Mouse (Mus musculus) adrenal gland, postnatal 4 days (tissue): ENCODE results near the gene Tmem273. TPM values are rescaled to one million over a fixed set of nuclear protein-coding genes. Genes with fewer than 3 reads are reported as not detected.

Experiments used
- DNase-seq, 2 experiments: peaks; one replicate each; pipeline ENCODE4 v3.0.0; 2021 to 2022; ENCODE audit warnings: low spot score in 2 of 2, mixed read lengths in 2 of 2
- long read RNA-seq, 2 experiments: library from polyadenylated mRNA; stranded (forward); transcript quantifications; one replicate each; pipeline ENCODE4 v2.0.0; 2021
- total RNA-seq, 2 experiments: library from RNA; stranded (reverse); gene quantifications; 2 replicates each; pipeline ENCODE4 v1.2.3; 2021

Tmem273 gene
- total RNA-seq, result 1 to 10 TPM in 1 of 2 experiments, under 1 TPM in 1; 0.73 to 1.2 TPM
- long read RNA-seq, experiment 1, result 0 reads
- long read RNA-seq, experiment 2, partial matches to known transcripts, result 0 of 1 reads
- long read RNA-seq, experiment 2, other reads (novel, unspliced or antisense), result 1 of 1 reads

DNA sequence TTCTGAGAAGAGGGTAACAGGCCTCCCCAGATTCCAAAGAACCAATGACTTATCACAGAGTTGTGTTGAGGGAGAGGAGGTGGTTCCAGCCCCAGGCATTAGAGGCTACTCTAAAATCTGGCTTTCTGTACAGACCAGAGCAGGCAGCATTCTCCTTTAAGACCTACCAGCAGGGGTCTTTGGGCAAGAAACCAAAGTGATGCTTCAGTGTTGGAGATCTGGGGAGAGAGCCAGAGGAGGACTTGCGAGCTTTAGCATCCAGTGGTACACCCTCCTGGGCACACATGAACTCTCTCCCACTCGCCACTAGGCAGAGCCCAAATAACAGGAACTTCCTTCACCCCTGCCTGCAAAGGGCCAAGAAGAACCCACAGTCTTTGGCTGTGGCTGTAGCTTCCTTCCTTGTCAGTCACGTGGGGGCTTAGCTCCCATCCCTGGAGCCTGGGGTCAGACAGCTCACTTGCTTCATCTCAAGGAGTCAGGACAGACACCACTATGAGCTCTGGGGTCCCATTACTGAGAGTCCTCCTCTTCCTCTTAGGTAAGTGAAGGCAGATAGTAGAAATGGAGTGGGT is at the start of gene Tmem273:
Gene Tmem273 (plus strand): TSS at position 408 of the 575 bp plus-strand sequence.
- DNase-seq, result no peak

DNA sequence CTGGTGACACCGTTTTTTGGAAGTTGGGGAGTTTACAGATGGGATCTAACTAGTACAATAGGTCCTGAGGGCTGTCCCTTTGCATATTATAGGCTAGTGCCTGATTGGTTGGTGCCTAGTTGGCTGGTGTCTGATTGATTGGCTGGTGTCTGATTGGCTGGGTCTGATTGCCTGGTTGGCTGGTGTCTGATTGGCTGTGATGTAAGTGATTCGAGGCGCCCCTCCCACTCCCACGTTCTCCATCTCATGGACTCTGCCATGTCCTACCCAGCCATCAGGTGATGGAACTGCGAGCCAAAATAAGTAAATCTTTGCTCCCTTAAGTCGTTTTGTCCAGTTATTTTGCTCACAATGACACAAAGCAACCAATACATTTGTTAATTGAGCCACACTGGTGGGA is 49.2 kb upstream of the Tmem273 start:
- no peak for DNase-seq

DNA sequence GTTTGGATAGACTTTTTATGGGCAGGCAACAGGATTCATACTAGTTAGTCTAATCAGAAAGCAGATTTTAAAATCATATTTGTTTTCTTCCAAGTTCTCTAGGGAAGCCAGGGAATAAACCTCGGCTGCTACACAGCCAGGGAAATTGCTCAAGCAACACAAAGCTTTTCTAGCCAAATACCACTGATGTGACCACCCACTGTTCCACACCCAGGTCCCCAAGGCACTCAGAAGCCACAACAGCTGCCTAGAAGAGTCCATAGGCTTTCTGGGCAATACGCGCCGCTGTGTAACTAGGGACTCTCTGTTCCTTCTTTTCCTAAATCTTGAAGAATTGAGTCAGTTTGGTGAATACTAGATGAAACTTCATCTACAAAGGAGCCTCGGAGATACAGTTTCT is 47.2 kb upstream of the Tmem273 start:
- no peak for DNase-seq

DNA sequence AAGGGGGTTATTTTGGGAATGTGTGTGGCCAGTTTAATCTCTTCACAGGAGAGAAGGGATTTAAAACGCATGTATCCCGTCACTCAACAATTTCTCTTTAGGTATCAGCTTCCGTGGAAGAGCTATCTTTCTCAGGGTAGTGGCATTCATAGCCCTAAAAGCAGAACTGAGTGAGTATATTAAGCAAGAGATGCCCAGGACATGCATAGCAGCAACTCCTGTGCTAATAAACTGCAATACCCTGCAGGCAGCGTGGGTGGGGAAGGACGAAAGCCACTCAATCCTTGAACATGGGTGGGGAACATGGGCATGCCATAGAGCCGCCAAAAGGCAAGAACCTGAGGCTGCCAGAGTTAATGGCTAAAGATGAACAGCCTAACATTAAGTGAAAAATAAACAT is 37.2 kb upstream of the Tmem273 start:
- no peak for DNase-seq

DNA sequence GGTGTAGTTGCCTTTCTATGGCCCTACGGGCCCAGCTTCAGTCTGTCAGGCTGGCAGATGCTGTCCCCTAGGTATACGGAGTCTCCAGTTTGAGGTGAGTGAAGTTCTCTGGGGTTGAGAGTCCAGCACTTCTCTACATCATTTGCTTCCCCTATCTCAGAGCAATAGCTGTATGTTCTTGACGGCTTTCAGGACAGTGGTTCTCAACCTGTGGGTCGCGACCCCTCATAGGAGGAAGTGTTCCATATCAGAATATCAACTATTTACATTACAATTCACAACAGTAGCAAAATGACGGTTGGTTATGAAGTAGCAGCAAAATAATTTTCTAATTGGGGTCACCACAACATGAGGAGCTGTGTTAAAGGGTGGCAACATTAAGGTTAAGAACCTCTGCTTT is 35.0 kb upstream of the Tmem273 start:
- DNase-seq, result no peak

DNA sequence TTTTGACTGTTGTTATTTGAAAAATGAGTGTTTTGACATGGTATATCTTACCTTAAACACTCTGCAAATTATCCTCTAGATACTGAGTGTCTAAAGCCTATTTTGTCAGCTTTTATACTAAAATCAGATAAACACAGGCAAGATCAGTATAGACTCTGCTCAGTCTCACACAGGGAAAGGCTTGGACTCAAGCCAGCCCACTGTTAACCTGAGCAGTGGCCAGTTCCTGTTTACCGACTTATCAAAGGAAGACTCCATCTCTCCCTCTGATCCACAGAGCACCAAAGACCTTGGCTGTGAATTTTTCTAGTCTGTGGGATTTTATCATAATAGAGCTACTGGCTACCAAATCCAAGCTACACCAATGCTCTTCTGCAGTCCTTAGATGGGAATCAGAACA is 31.5 kb upstream of the Tmem273 start:
- no peak for DNase-seq

DNA sequence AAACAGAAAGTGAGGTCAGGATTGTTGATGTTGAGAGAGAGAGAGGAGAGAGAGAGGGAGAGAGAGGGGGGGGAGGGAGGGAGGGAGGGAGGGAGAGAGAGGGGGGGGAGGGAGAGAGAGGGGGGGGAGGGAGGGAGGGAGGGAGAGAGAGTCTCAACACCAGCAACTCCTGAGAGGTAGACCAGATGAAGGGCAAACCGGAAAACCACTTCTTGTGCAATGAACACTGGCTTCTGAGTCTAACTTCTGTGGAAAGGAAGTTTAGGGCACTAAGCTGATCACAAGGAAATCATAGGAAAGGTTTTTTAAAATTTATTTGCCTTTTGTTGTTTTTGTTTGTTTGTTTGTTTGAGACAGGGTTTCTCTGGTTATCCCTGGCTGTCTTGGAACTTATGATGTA is 23.6 kb upstream of the Tmem273 start:
- DNase-seq, result no peak

DNA sequence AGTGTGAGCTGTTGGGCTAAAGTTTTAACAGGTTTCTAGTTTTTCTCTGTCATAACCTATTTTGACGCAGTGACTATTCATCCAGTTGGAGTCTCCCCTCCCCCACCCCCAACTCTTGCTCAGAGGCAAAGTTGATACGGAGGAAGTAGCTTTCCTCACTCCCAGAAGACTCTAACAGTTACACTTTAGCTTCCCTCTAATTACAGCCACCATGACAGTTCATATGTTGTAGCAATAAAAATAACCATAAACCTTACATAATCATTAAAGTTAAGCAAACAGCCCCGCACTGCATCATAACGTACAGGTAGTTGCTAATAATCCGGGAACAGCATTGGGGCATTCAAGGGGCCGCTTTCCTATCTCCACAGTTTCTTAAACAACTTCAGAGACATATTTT is 15.2 kb upstream of the Tmem273 start:
- DNase-seq, result no peak

DNA sequence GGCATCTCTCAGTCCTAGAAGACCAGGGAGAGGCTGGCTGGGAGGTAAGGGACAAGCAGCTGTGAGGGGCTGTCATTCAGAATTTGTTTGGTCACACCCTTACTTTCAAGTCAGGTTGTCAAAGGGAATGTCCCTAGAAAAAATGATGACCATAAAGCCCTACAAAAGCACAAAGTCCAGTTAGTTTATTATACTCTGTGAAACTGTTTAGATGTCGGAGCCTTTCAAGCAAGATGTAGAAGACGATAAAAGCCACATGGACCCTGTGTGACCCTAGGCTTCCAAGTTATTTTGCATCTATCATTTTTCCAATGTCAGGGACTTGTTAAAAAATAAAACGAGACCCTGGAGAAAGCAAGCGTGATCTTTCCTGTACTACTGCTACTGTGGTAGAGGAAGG is 13.7 kb upstream of the Tmem273 start:
- DNase-seq, result no peak

DNA sequence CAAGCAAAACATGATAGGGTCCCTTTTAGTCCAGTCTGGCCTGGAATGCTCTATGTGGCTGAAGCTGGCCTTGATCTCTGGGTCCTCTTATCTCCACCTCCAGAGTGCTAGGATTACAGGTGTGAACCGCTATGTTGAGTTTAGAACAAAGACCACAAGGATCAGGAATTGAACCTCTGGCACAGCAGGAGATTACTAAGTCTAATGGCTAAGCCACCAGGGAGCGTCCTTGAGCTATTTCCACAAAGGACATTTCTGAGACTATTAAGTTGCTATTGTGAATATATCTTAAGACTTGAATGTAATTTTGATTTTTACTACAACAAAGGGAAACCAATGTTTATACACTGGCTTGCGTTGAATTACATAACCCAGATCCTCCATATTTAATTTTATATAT is 13.0 kb upstream of the Tmem273 start:
- DNase-seq, result no peak

DNA sequence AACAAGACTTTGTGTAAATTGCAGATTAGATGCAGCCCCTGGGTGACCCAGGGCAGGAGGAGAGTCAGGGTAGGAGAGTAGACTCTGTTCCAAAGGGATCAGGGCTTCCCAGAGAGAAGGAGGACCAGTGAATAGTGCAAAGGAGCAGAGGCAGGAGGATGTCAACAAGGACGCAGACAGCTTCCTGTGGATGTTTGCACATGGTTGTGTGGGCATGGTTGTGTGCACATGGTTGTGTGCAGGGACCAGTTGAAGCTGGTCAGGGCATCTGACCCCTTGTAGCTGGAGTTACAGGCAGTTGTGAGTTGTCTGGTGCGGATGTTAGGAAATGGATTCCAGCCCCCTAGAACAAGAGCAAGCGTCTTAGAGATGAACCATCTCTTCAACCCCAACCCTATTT is 12.3 kb upstream of the Tmem273 start:
- no peak for DNase-seq

DNA sequence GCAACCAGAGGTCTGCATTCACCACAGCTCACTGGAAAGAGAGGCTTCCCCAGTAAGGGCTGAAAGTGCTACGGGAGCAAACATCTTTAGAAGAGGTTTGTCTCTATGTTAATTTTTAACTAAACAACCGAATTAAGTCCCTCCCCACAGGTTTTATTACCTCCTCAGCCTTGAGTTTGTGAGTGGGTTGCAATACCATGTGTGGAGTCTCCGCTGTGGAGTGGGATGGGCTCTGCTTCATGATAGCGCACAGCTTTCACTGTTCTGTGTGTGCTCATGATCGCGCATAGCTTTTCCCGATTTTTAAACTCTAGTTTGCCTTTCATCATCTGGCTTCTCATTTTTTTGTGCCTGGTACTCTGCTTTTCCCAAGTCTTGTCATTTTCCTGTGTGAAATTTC is 9.7 kb upstream of the Tmem273 start:
- DNase-seq, result no peak

DNA sequence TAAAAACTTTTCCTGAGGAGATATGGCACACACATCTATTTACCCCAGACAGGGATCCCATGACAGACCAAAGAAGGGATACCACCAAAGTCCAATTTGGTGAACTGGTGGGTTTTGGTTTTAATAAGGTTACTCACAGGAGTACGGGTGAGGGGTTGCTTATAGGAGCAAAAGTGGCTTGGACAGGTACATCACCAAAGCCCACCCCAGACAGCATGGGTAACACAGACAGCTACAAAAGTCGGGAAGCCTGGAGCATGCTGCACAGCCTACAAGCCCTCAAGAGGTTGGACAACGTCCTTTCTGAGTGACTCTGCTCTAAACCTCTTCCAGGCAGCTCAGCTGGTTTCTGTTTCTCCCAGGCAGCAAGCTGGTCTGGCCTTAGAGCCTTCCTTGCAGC is 7.4 kb upstream of the Tmem273 start:
- DNase-seq, result no peak

DNA sequence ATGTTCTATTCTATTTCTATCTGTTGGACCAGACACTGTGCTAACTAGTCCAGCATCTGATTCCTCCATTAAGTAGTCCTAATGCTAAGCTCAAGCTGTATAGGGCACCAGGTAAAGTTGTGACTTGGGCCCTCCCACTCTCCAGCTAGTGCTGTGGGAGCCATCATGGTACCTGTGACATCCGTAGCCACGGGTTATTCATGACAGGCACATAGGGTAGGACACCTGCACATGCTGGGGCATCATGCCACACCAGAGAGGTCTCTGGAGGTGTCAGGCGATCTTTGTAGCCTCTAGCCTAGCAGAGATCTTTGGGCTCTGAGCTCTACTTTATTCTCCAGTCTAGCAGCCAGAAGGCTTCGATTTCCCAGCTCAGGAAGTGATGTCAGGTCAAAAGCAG is 2.9 kb upstream of the Tmem273 start:
- DNase-seq, result no peak

DNA sequence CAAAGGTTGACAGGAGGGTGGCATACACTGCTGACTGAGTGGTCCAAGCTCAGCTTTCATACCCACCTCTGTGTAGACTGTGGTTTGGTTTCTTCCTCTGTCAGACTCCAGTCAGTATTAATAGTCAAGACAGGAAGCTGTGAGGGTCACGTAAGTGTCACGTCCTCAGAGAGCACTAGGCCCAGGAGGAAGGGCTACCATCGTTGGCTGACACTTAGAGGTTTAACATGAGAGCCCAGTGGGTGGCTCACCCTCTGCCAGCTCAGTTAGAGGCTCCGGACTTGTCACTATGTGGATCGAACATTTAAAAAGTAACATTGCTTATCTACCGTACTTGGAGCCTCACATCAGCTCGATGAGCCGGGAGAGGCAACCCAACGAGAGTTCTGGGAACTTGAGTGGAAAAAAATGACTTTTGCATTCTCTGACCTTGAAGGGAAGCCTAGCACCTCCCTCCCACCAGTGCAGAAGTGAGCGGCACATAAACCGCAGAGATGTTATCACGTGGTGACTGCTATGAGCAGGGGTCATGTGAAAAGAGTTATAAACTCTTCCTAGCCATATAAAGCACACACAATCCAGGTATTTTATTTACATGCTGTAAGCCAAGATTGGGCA is 1.5 kb upstream of the Tmem273 start:
- no peak for DNase-seq

DNA sequence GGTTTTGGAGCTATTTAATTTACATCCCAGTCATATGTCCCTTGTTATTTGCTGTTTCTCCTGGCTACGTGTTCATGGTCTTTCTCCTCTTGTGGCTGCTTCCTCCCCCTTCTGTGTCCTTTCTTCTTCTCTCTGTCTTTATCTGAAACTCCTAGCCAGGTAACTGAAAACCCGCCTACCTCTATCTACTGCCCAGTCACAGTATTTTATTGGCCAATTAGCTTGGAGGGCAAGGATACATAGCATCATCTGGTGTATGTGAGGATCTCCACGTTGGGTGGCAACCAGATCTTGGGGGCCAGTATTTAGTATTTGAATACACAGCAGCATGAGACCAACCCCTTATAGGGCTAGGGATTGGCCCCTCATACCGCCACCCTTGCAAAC is 1.0 kb upstream of the Tmem273 start:
- DNase-seq, result no peak

DNA sequence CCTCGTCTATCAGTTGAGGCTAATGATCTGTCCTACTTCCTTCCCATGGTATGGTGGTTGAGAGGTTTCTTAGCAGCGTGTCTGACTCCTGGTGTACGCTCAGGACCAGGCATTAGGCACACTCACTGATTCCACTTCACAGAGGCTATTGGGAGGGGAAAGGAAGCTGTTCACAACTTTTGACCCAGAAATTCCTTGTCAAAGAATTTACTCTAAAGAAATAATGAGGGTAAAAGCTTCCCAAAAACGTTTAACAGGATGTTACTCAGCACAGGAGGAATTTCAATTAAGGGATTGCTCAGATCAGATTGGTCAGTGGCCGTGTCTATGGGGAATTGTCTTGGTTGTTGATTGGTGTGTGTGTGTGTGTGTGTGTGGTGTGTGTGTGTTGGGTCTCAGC is 1.9 kb downstream of the Tmem273 start:
- no peak for DNase-seq

DNA sequence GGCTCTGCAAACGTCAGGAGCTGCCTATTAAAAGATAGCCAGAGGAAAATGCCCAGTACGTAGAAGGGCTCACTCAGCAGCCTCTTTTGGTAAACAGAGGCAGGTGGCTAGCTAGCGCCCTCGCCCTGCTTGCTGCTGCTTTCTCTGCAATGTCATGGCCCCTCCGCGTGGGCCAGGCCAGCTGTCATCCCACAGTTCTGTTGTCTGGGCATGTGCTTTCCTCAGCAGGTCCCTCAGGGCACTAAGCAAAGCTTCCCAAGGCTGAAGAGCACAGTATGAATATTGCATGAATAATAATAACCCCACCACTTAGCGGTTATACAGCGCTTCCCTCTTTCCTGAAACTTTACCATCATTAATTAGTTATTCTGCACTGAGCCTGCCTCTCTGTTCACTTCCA is 10.6 kb downstream of the Tmem273 start:
- DNase-seq, result no peak

DNA sequence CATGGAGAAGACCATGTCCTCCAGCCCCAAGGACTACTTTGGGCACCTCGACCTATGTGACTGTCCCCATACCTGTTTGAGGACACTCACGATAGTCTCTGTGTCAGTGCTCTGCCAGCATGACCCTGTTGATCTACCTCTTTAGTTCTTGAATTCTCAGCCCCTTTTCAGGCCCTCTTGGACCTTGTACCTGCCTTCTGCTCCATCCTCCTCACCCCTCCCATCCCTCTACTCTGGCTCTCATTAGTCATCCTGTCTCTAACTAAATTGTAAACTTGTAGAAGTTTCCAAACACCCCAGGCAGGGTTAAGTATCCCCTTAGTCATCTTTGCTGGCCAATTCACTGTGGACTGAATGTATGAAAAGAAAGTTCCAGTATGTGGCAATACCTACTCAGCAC is 12.0 kb downstream of the Tmem273 start:
- no peak for DNase-seq

DNA sequence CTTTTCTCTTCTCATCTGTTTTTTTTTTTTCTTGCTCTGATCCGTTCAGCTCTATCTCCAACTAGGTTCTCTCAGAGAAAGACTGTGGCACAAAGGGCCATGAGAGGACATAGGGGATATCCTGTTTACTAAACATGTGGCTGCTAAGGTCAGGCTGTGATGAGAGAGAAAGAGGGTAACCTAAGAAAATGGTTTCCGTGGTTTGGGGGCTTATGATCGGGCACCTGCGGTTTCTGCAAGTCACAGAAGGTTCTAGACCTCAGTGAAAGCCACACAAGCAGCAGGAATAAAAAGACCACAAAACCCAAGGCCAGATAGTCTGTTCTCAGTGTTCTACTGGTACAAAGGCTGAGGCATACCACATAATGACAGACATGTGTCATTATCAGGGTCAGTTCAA is 12.6 kb downstream of the Tmem273 start:
- DNase-seq, result no peak

DNA sequence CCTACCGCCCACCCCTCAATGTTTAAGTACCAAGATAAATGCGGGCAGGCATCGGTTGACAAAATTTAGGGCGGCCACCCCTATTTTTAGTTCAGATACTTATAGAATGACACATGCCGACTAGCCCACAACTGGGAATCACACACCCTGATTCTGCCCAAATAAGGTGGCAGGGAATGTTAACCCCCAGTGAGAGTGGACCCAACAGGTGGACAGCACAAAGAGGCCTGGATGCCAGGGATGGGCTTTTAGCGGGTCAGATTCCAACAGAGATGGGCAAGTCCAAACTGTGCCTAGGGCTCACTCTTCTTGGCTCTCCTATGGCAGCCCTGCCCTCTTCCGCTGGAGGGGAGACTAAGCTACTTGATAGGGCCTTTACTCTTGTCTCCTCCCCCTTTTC is 14.3 kb downstream of the Tmem273 start:
- no peak for DNase-seq

DNA sequence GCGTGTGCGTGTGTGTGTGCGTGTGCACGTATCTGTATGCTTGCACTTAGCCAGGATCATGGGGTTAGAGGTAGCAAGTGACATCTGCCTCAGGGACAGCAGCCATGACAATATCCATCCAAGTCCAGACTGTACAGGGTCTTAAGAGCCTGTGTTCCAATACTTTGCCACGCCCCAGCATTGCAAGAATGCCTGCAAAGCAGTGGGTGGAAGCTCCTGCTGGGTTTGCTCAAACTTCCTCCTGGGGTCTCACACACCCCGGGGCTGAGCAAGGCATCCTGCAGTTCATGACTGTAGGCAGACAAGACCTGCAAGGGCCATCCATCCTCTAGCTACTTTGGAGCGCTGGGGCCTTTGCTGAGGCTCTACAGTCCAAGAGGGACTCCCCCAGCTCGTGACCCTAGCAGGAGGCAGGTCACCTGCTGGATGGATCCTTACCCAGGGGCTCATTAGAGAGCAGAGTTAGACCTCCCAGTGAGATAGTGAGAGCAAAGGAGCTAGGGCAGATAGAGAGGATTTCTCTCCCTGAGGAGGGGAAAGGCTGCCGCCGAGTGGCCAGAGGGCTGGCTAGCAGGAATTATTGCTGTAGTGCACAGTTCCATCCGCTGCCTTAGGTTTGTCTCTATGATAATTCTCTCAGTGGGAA is 15.4 kb downstream of the Tmem273 start:
- no peak for DNase-seq

DNA sequence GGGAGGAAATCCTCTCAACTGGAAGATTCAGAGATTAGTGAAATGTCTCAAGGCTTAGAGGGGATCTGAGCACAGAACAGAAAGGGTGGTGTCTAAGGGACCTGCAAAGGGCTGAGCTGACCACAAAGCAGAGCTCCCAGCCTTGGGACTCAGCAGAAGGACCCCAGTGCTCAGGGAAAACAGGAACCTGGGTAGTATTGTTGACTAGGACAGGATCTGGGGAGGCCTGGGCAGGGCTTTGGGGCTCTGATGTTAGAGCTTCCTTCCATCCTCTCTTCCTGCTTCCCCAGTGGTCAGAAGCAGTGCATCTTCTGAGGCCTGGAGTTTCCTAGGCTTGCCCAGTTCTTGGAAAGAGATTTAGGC is 15.9 kb downstream of the Tmem273 start:
- DNase-seq, result no peak
